ENCODE assay signal across 9 mouse cellular contexts in genomic region chr12:98347550-98348318, GRCm38 (mm10).
DNase-seq lines count a peak whose midpoint lies in the region; ATAC-seq and TF ChIP-seq lines count a peak whose summit lies in the region.
"Had no signal": no experiment of that assay in that cellular context is flagged by ENCODE, and none has a peak within 500 bp of the region (broad histone marks: within the 10 kb centered on the region; RNA-seq: fewer than 3 reads in every experiment).

No protein-coding gene starts in this region.

- H3K9ac ChIP-seq in liver, postnatal 0 days (replicated peaks): no peak overlapping the region
- no peak overlapping the region for H3K9ac ChIP-seq in embryonic facial prominence, embryonic 14.5 days (ENCODE audit: low read depth, low read length)
- H3K9ac ChIP-seq: hindbrain, embryonic 15.5 days had no signal

- no peaks in the 10 kb centered on the region for H3K9me3 ChIP-seq in liver, postnatal 0 days (ENCODE audit: low read length)
- no peaks in the 10 kb centered on the region for H3K9me3 ChIP-seq in embryonic facial prominence, embryonic 14.5 days (ENCODE audit: control insufficient read depth, low read length)
- H3K9me3 ChIP-seq: hindbrain, embryonic 15.5 days had no signal

- no peaks in the 10 kb centered on the region for H3K27me3 ChIP-seq in liver, postnatal 0 days (ENCODE audit: insufficient read depth, low read length)
- H3K27me3 ChIP-seq in embryonic facial prominence, embryonic 14.5 days (replicated peaks; ENCODE audit: control insufficient read depth, insufficient read depth, low read length): no peaks in the 10 kb centered on the region
- H3K27me3 ChIP-seq: hindbrain, embryonic 15.5 days had no signal

- WGBS in liver, postnatal 0 days (ENCODE audit: insufficient replicate concordance): 65% methylated on average over 13 of the region's 13 CpGs
- WGBS in embryonic facial prominence, embryonic 14.5 days: 73% methylated on average over 13 of the region's 13 CpGs
- WGBS in lung, adult 2 months: 66% methylated on average over 13 of the region's 13 CpGs

- H3K4me2 ChIP-seq in liver, postnatal 0 days (ENCODE audit: low read depth, low read length): no peak overlapping the region
- no peak overlapping the region for H3K4me2 ChIP-seq in embryonic facial prominence, embryonic 14.5 days (ENCODE audit: low read depth, low read length)
- H3K4me2 ChIP-seq: hindbrain, embryonic 15.5 days had no signal

- TF ChIP-seq EP300 in liver, postnatal 0 days (IDR thresholded peaks at IDR 0.05; ENCODE audit: low read depth): no peak

- ATAC-seq in liver, postnatal 0 days: no peak
- no peak for ATAC-seq in embryonic facial prominence, embryonic 14.5 days (ENCODE audit: low read depth)

- H3K4me3 ChIP-seq in liver, postnatal 0 days (ENCODE audit: low read depth, low read length): no peak overlapping the region
- no peak overlapping the region for H3K4me3 ChIP-seq in embryonic facial prominence, embryonic 14.5 days (ENCODE audit: low read depth, low read length)
- H3K4me3 ChIP-seq in lung, adult 2 months (replicated peaks; ENCODE audit: extremely low read depth, low read depth, low read length): no peak overlapping the region
- H3K4me3 ChIP-seq: hindbrain, embryonic 15.5 days had no signal

- TF ChIP-seq CTCF in liver, postnatal 0 days (IDR thresholded peaks at IDR 0.05; ENCODE audit: low read depth): peak; percentile 61
- TF ChIP-seq CTCF in lung, adult 2 months (IDR thresholded peaks at IDR 0.05; ENCODE audit: insufficient read depth, low read length): 0 out of 2 replicates have a peak, but pooled peaks have one; percentile 22

- no peak for TF ChIP-seq POLR2A in lung, adult 2 months (IDR thresholded peaks at IDR 0.05; ENCODE audit: borderline replicate concordance, extremely low read depth, low read depth, low read length)

- H3K4me1 ChIP-seq in liver, postnatal 0 days (ENCODE audit: insufficient read depth): no peaks in the 10 kb centered on the region
- H3K4me1 ChIP-seq in embryonic facial prominence, embryonic 14.5 days (ENCODE audit: control insufficient read depth, insufficient read depth, low read length): no peaks in the 10 kb centered on the region
- H3K4me1 ChIP-seq in lung, adult 2 months (ENCODE audit: control insufficient read depth, insufficient read depth, low read length): no peaks in the 10 kb centered on the region
- H3K4me1 ChIP-seq: hindbrain, embryonic 15.5 days had no signal

- no peaks in the 10 kb centered on the region for H3K36me3 ChIP-seq in liver, postnatal 0 days (replicated peaks; ENCODE audit: insufficient read depth, low read length)
- H3K36me3 ChIP-seq in embryonic facial prominence, embryonic 14.5 days (ENCODE audit: control insufficient read depth, insufficient read depth, low read length): no peaks in the 10 kb centered on the region
- H3K36me3 ChIP-seq: hindbrain, embryonic 15.5 days had no signal

- peak; percentile 20 to 84 for DNase-seq in adrenal gland, adult (ENCODE audit: inconsistent age in 2 of 2, low spot score in 1 of 2)
- DNase-seq in adrenal gland, postnatal 4 days (ENCODE audit: low spot score in 2 of 2): no peak
- DNase-seq in liver, postnatal 0 days: no peak
- no peak for DNase-seq in liver
- DNase-seq in adrenal gland, postnatal 14 days: peak; percentile 64
- peak; percentile 36 for DNase-seq in embryonic facial prominence, embryonic 14.5 days (ENCODE audit: low spot score)
- peak; percentile 16 for DNase-seq in lung, adult 2 months
- peak; percentile 63 for DNase-seq in thymus, postnatal 0 days (ENCODE audit: low spot score)

- no peak overlapping the region for H3K27ac ChIP-seq in liver, postnatal 0 days (ENCODE audit: low read depth)
- no peak overlapping the region for H3K27ac ChIP-seq in embryonic facial prominence, embryonic 14.5 days (replicated peaks; ENCODE audit: low read depth, low read length)
- H3K27ac ChIP-seq: hindbrain, embryonic 15.5 days had no signal

Comparison
In these comparisons a context has a peak if more than half of its experiments do, and no peak if none do; other contexts are left out.
1. DNase-seq: peak in adrenal gland, adult (2 of 2), adrenal gland, postnatal 14 days (single experiment), embryonic facial prominence, embryonic 14.5 days (single experiment), lung, adult 2 months (single experiment) and thymus, postnatal 0 days (single experiment); none in adrenal gland, postnatal 4 days (0 of 2), liver, postnatal 0 days (single experiment) and liver (single experiment).